Mouse (Mus musculus) adrenal gland, postnatal 14 days (tissue): ENCODE measurements around the gene Setd1a. TPM values are rescaled to one million over a fixed set of nuclear protein-coding genes. Genes with fewer than 3 reads are reported as not detected.

Experiments used
- DNase-seq: peaks from one replicate; pipeline ENCODE4 v3.0.0; 2021; ENCODE audit warnings: mixed read lengths
- total RNA-seq: library from RNA; stranded (reverse); gene quantifications from 2 replicates; pipeline ENCODE4 v1.2.3, GENCODE M21; 2021

Gene Setd1a
- total RNA-seq, 1 experiment from 2014 or later: 37.7 TPM

- peak; percentile 98 for DNase-seq
These were observed 24.1 kb downstream of the Setd1a start, which contains the start of gene Hsd3b7 for GRCm38 (mm10) chr7:127800435-127801009. Gene Hsd3b7 (plus strand): TSS chr7:127800604.

GRCm38 (mm10) chr7:127801010-127801621, 24.6 kb downstream of the Setd1a start:
- DNase-seq: peak; percentile 59

GRCm38 (mm10) chr7:127802313-127802712, 25.8 kb downstream of the Setd1a start:
- no peak for DNase-seq

- DNase-seq: no peak
These were observed 32.4 kb downstream of the Setd1a start for GRCm38 (mm10) chr7:127808821-127809220.

GRCm38 (mm10) chr7:127809846-127810245, 33.4 kb downstream of the Setd1a start:
- DNase-seq: no peak

- no peak for DNase-seq
These were observed 34.2 kb downstream of the Setd1a start for GRCm38 (mm10) chr7:127810650-127811049.

GRCm38 (mm10) chr7:127811240-127811639, 34.8 kb downstream of the Setd1a start:
- no peak for DNase-seq

GRCm38 (mm10) chr7:127812292-127812691, 35.8 kb downstream of the Setd1a start:
- DNase-seq: peak; percentile 82

GRCm38 (mm10) chr7:127813821-127814220, 37.4 kb downstream of the Setd1a start:
- DNase-seq: peak; percentile 44

GRCm38 (mm10) chr7:127814241-127814921, 37.9 kb downstream of the Setd1a start:
- peak; percentile 77 for DNase-seq

- DNase-seq: no peak
These were observed 38.7 kb downstream of the Setd1a start for GRCm38 (mm10) chr7:127815116-127815665.

GRCm38 (mm10) chr7:127815954-127816821, 39.7 kb downstream of the Setd1a start:
- DNase-seq: peak; percentile 69

GRCm38 (mm10) chr7:127817053-127817452, 40.6 kb downstream of the Setd1a start:
- DNase-seq: no peak

GRCm38 (mm10) chr7:127817776-127818175, 41.3 kb downstream of the Setd1a start:
- DNase-seq: no peak

- peak; percentile 26 for DNase-seq
These were observed 44.5 kb downstream of the Setd1a start for GRCm38 (mm10) chr7:127820836-127821509.

GRCm38 (mm10) chr7:127822494-127822893, 46.0 kb downstream of the Setd1a start:
- no peak for DNase-seq

GRCm38 (mm10) chr7:127823236-127824171, 47.0 kb downstream of the Setd1a start:
- no peak for DNase-seq

- DNase-seq: peak; percentile 58
These were observed 47.9 kb downstream of the Setd1a start, which contains the start of the genes Stx4a and Stx1b for GRCm38 (mm10) chr7:127824176-127824871. Gene Stx4a (plus strand): TSS chr7:127824294. Gene Stx1b (minus strand): TSS chr7:127824549.

- DNase-seq: no peak
These were observed 59.1 kb downstream of the Setd1a start for GRCm38 (mm10) chr7:127835550-127835949.

GRCm38 (mm10) chr7:127837473-127837872, 61.0 kb downstream of the Setd1a start:
- no peak for DNase-seq
